Mouse (Mus musculus) hindlimb bud, embryonic 11.5 days (tissue): ENCODE measurements around the gene Nup107.

Experiments
- DNase-seq: peaks from one replicate; pipeline ENCODE4 v3.0.0-alpha.2; 2012; ENCODE audit warnings: low read depth, low spot score; ENCODE audit errors: extremely low spot score

Gene Nup107

DNA sequence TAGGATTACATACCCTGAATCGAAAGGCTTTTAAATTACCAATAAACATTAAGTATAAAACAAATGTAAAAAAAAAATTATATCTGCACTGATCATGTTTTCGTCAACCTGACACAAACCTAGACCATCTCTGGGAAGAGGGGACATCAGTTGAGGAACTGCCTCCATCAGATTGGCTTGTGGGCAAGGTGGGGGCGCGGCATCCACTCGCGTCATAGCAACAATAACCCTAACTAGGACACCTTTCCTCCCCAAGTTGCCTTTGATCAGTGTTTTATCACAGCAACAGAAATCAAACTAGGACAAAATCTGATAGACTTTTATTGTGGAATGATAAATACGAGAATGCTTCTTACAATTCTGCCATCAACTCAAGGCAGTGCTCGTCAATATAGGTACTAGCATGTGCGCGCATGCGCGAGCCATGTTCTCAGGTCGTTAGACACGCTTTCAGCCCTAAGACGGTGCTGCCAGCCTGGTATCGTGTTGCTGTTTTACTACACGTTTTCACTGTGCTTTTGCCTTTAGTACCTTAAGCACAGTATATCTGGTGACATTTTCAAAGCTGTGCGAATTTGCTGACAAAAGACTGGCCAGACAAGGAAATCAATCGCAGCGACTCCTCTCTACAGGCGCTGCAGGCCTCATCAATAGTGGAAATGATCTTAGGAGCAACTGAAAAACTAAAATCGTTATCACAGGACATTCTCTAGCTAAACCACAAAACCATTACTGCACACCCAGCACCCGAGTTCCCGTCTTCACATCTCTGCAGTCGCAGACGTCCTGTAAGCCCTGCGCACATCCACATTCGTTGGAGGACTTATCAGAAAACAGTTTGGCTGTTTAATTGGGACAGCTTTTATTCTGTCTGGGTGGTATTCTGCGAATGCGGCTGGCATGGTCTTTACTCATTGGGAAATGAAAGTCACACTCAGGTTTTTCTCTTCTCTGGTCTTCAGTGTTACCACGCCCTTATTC is 11.7 kb upstream of the Nup107 start:
- DNase-seq: no peak

DNA sequence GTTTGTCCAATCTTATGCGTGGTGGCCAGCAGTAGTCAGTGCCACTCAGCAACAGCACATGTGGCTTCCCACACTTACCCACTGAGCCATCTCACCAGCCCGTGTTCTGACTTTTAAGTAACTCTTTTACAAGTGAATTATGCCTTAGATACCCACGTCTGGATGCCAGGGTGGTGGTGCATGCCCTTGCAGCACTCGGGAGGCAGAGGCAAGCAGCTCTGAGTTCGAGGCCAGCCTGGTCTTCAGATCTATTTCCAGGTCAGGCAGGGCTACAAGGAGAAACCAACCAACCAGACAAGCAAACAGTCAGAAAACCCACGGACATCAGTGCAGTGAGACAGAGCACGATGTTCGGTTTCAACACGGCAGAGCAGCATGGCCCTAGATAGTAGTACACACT is 9.4 kb upstream of the Nup107 start:
- DNase-seq: no peak

DNA sequence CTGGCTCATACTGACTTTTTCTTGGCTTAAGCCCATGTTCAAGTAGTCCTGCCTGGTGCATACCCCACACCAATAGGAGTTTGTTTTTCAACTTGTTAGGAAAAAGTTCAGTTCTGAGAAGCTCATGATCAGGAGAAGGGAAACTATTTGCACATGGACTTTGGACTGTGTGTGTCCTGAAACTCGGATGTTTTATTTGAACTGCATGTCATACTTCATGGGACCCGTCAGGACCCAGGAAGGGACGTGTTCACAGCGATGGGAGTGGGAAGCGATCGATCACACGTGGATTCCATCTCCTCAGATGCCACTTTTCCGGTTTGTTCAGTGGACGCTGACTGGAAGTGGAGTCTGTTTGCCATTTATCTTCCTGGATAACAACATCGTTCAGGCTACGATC is 7.3 kb upstream of the Nup107 start:
- DNase-seq: no peak

DNA sequence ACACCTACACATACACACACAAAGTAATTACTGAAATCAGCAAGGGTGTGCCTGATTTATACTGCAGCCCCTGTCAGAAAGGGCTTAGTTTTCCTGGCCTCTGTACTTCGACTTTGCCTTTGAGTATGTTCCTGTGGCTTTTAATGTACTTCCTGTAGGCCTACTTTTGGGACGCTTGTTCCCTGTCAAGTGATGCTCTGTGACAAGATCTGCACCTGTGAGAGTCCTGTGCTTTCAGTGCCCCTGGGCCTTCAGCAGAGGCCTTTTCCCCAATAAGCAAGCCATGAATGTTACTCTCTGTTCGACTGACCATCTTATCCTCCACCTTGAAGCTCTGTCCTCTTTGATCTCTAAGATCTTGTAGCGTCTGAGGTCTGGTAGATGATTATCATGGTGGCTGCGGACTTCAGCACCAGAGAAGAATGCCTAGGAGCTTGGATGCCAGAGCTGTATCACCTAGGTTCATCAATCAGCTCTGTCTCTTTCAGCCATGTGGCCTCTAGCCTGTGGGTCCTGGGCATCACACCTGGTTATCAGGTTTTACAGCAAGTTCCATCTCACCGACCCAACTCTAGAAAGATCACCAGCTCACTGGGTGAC is 6.0 kb upstream of the Nup107 start:
- no peak for DNase-seq

DNA sequence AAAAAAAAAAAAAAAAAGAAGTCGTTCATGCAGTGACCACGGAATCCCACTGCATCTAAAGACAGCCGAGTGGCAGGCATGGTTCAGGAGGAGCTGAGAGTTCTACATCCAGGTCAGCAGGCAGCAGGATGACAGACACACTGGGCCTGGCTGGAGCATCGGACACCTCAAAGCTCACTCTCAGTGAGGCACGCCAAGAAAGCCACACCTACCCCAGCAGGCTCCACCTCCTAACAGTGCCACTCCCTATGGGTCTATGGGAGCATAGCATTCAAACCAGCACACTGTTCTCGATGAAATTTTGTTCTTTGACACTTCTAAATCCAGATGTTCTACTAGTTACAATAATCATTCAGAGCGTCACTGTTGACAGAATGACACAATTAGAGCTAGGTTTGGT is 5.2 kb upstream of the Nup107 start:
- DNase-seq: no peak

DNA sequence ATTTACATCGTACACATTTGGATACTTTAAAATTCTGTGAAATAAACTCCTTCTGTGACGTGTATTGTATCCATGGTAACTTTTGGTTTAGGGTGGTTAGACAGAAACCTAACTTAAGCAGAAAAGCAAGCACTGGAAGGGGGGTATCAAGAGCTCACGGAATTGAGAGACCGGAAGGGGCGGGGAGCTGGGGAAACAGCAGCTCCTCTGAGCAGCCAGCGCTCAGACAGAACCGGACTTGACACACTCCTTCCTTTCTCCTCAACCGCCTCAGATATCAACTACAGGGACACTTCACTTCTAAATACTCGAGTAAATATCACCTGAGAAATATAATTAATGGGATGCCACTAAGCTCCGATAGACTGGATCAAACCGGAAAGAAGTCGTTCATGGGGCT is 4.6 kb upstream of the Nup107 start:
- no peak for DNase-seq

DNA sequence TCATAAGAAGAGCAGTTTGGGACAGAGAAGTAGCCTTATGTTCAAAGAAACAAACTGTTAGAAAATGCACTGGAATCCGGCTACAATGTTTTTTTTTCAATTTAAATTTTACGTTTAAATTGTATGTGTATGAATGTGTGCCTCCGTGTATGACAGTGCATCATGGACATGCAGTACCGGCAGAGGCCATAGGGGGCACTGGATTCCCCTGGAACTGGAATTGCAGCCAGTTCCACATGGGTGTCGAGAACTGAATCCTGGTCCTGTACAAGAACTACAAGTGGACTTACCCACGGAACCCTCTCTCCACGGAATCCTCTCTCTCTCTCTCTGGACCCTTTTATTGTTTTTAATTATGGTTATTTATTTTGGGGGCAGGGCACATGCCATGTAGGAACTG is 3.7 kb upstream of the Nup107 start:
- DNase-seq: no peak

DNA sequence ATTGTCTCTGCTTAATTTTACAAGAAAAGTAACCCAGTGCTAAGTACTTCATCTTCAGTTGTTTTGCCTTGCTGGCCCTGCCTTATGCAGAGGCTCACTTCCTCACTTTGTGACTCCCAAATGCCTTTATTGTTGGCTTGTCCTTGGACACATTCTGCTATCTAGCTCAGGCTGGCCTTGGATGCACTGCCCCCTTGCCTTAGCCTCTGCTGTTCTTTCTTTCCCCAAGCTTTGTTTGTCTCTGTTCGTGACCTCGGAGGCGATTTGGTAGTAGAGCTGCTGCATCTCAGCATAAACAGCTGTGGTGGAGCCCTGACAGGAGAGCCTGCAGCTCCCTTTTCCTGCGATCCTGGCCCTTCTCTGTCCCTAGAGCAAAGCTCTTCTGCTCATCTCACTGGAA is 2.7 kb upstream of the Nup107 start:
- DNase-seq: no peak

DNA sequence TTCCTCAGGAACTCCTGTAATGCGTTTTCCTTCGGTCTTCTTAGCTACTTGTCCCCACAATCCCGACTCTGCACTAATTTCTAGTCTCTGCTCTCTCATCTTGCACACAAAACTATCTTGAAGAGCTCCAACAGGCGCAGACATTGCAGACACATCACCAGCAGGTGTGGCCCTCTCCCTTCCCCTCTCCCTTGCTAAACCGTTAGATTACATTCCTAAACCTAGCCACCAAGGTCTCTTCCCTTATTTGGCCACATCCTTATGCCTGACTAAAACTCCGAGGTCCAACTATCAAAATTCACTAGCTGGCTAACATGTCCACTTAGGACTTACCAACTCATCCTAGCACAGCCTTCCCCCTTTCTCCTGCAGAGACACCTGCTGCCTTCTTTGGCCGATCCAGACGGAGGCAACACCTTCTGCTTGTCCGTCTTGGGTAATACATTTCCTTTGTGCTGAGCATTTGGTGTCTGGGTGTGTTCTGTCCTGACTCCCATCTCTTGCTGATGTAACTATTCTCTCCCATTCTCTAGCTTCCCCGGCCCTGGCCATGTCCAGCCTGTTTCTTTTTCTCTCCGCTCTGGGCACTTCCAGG is 1.0 kb upstream of the Nup107 start:
- DNase-seq: no peak

DNA sequence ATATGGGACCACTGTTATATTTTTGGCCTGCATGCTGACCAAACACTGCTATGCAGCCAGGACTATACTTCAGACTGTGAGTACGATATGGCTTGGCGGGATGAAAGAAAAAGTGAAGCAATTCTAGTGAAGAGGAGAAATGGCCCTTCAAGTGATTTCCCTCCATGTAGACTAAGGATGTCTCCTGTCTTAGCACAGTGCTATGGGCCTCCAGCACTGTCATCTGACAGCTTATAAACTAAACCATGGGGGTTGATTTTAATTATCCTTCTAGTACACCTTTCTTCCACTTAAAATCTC is 1.4 kb downstream of the Nup107 start:
- DNase-seq: no peak

DNA sequence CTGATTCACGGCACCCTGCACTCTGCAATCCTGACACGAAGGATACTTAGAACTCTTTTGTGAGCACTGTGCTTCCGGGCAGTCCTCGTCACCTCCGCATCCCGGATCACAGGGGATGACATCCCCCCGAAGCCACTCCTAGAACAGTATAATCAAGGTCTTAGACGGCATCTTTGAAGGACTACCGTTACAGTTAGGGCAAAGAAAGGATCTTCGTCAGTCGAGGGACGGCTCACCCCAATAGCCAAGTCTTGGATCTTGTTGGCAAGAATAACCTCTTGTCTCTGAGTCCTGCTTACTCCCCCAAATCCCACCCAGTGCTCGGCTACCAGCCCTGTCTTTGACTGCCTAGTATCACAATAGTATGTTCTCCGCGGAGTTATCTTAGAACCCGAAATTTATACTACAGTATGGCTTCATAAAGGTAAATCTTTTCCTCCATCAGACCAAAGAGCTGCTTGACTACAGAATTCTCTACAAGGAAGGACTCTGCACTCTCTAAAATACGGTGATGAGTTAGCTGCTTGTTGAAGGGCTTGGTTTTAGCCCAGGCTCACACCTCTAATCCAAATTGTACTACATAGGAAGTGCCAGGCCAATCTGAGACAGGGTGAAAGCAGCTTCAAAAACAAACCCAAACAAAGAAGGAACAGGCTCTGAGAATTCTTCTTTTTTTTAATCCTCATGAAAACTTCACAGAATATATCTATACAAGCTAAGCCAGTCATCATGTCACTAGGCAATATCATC is 1.9 kb downstream of the Nup107 start:
- DNase-seq: no peak

DNA sequence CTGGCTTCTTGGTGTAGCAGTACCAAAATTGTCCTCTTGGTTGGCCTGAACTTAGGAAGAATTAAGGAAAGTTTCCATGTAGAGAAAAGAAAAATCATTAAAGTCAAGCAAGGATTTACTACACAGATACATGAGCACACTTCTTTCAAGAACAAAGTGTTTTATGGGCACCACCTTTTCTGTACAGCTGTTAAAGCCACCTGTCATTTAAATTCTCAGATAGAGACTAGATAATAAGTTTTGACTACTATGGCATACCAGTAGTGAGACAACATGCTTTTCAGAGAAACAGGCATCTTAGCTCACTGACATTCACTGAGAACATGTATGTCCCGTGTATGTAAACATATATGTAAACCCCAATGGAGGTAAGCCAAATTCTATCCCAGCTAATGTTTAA is 2.5 kb downstream of the Nup107 start:
- no peak for DNase-seq

DNA sequence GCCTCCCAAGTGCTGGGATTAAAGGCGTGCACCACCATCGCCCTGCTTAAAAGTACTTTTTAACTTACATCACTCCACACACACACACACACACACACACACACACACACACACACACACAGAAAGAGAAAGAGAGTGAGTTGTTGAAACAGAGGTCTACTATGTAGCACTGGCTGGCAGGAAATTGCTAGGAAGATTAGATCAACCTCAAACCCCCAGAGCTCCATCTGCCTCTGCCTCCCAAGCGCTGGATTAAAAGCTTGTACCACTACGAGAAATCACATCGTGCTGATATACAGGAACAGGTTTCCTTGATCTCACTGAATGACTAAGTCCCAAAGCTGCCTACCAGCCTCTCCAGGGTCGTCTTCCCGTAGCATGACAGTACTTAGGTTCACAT is 7.9 kb downstream of the Nup107 start:
- no peak for DNase-seq

DNA sequence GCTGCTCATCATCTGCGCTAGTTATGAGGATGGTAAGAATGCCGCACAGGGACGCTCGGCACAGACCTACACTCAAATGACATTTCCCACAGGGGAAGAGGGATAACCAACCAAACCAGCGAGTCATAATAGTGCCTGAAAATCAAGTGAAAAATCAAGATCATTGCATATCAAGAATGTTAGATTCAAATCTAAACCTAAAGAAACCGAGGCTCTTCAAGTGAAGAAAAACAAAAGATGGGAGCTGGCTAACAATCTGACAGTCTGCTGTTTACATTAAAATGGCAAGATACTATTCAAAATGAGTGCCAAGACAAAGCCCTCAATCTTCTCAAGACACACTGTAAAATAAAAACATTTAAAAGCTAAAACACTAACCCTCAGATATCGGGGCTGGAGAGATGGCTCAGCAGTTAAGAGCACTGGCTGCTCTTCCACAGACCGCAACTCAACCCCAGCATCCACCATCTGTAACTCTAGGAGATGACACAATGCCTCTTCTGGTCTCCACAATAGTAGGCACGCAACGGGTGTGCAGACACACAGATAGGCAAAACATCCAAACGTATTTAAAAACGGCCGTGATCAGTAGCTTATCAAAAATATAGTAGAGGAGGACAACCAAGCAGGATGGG is 8.6 kb downstream of the Nup107 start:
- no peak for DNase-seq

DNA sequence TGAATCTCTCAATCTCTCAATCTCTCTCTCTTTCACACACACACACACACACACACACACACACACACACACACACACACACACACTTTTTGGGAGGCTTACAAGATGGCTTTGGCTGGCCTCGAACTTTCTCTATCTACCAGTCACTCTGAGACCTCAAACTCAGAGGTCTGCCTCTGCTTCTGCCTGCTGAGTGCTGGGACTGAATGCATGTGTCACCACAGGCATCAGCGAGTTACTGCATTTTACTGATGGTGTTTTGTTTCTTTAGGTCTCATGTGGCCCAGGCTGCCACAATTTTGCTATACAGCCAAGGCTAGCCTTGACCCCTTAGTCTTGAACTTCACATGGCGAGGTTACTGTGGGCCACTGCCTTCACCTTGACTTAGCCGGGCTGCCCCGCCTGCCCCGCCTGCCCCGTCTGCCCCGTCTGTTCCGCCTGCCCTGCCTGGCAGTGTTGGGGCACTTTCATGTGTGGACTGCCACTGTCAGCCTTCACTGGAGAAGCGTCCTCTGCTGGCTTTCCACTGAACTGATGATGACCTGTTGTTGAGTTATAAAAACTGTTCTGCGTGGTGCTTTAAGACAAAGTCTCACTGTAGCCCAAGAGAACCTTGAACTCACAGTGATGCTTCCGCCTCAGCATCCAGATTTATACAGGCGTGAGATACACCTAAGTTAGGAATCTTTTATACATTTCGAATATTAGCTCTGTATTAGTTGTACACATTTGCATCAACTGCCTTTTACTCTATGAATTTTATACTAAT is 9.8 kb downstream of the Nup107 start:
- DNase-seq: no peak

DNA sequence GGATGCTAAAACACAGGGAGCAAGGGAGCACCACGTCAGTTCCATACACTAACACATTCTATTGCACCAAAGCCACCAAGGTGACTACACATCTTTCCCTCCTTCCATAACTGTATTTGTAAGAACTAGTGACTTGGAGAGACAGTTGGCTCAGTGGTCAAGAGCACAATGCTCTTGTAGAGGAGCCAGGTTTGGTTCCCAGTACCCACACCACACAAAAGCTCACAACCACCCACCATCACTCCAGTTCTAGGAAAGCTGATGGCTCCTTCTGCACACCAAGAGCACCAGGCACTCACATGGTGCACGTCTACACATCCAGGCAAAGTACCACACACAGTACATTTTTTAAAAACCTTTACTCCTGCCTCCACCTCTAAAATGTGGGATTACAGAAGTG is 10.4 kb downstream of the Nup107 start:
- no peak for DNase-seq

DNA sequence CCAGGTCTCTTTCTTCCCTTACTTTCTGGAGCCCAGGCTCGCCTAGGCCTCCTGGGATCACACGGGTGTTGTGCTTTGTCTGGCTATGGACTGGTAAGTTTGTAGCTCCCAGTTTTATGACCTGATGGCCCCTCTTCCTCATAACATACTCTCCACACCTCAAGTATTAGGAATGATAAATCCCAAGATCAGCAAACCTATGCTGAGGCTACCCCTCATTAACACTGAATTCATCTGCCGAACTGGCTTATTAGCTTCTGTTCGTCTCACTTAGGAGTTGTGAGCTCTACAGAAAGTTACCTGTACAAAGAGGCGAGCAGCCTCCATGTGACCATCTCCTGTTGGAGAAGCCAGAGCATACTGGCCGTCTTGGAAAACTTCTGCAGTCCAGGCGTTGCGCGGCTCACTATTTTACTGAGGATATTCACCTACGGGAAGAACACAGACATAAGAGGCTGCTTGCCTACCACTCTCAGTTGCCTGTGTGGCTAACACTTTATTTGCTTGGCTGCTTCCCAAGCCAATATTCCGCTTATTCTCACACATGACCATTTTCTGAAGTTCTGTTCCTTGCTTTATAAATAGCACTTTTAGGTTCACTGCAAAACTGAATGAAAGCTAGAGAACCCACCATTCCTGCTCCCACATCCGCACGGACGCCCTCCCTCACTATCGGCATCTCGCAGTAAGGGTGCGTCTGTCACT is 11.3 kb downstream of the Nup107 start:
- no peak for DNase-seq

DNA sequence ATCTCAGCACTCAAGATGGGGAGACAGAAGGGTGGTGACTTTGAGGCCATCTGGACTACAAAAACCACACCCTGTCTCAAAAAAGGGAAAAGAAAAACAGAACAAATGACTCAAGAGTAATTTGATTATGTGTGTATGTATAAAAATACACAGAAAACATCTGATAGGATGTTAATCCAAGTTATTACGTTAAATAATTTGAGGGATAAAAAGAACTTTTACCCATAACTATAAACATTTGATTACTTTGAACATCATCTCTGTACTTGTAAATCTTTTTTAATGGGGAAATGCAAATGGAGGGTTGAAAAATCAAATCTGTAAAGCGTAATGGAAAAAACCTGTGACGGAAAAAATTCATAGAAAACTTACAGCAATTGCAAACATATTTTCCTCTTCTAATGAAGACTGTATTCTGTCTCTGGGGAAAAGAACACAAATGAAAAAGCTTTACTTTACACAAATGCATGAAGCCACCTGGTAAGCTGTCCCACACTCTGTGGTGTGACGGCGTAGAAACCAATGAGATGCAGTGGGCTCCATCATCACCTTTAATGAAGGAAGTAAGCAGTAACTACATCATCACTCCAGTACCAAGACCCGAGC is 12.1 kb downstream of the Nup107 start:
- DNase-seq: no peak

DNA sequence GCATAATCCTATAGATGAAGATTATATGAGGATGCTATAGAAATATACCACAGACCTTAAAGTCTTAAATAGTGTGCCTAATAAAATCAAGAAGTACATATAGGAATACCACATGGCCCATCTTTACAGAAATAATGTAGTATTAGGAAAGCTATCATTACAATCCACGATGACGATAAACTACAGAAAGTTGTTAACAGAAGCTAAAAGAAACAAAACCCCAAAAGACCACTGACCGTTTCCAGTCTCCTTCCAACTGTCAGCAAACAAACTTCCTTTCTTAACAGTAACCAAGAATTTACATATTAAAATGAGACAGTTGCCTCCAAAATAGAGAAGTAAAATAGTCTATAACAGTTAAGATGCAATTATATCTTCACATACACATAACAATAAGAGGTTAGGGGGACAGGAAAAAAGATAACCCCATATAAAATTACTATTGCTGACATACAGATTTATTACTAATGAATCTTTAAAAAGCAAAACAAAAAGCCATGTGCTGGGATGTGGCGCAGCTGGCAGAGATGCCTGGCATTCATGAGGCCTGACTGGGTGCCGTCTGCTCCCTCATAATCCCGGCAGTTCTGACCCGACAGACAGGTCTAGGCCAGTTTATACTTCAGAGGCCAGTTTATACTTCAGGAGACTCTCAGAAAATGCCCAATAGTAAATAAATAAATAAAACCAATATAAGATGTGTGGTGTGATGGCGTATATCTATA is 12.8 kb downstream of the Nup107 start:
- no peak for DNase-seq
